Mouse (Mus musculus) CH12.LX (cell line): Measurements from ENCODE around the gene Ttc23l. TPM values are rescaled to one million over a fixed set of nuclear protein-coding genes. Genes with fewer than 3 reads are reported as not detected.

ENCODE experiments used
- DNase-seq: peaks from one replicate; pipeline ENCODE4 v3.0.0-alpha.2; 2013; ENCODE audit errors: extremely low read depth
- H3K27ac ChIP-seq: 2 replicates; pipeline ENCODE4 v1.5.1; 2012; ENCODE audit warnings: low read depth, mild to moderate bottlenecking, control low read depth, moderate library complexity; ENCODE audit not compliant: insufficient read depth
- H3K27me3 ChIP-seq: replicated peaks from 2 replicates; pipeline ENCODE3; 2012; ENCODE audit warnings: inconsistent platforms
- H3K36me3 ChIP-seq, 2 experiments: replicated peaks in 1 of 2; 2 replicates each; pipeline versions ENCODE3 to v1.6.1; 2012; ENCODE audit warnings: inconsistent platforms in 1 of 2, low read length in 1 of 2, mild to moderate bottlenecking in 1 of 2, mixed read lengths in 1 of 2, moderate library complexity in 1 of 2; ENCODE audit not compliant: control insufficient read depth in 1 of 2, insufficient read depth in 1 of 2
- H3K4me1 ChIP-seq, 2 experiments: 2 replicates each; pipeline ENCODE4 v1.6.1; 2012; ENCODE audit warnings: inconsistent platforms in 1 of 2, moderate library complexity in 1 of 2; ENCODE audit not compliant: insufficient read depth in 2 of 2, control insufficient read depth in 1 of 2
- H3K4me2 ChIP-seq: 2 replicates; pipeline ENCODE4 v1.6.1; 2012; ENCODE audit warnings: low read depth, mild to moderate bottlenecking, control low read depth; ENCODE audit not compliant: poor library complexity, insufficient read depth, severe bottlenecking
- H3K4me3 ChIP-seq, 3 experiments: fragments of 150-350 bp in 1 of 3; sonication (generic) in 1 of 3; replicated peaks in 1 of 3; 2 replicates each; pipeline versions ENCODE3 to v1.5.1; 2011 to 2012; ENCODE audit warnings: low read depth in 2 of 3, low read length in 2 of 3, mild to moderate bottlenecking in 2 of 3, moderate library complexity in 2 of 3, control low read depth in 1 of 3, improper control_type of control experiment in 1 of 3, inconsistent platforms in 1 of 3, mixed read lengths in 1 of 3; ENCODE audit not compliant: poor library complexity in 1 of 3
- H3K79me2 ChIP-seq: replicated peaks from 2 replicates; pipeline ENCODE4 v1.6.1; 2012; ENCODE audit warnings: mild to moderate bottlenecking, moderate library complexity; ENCODE audit not compliant: control insufficient read depth, poor library complexity, insufficient read depth, severe bottlenecking; ENCODE audit errors: extremely low read depth
- H3K9ac ChIP-seq: 2 replicates; pipeline ENCODE4 v1.6.1; 2012; ENCODE audit warnings: low read depth, mild to moderate bottlenecking, control low read depth, moderate library complexity; ENCODE audit not compliant: insufficient read depth
- H3K9me3 ChIP-seq: replicated peaks from 2 replicates; pipeline ENCODE3; 2012; ENCODE audit warnings: low read length, inconsistent platforms, mixed read lengths
- BHLHE40 ChIP-seq: IDR thresholded peaks from 2 replicates; pipeline ENCODE4 v1.6.1; 2011; ENCODE audit warnings: mild to moderate bottlenecking, low read depth, low read length, improper control_type of control experiment
- CHD1 ChIP-seq: IDR thresholded peaks from 2 replicates; pipeline ENCODE4 v1.6.1; 2012; ENCODE audit warnings: low read depth, low read length, improper control_type of control experiment, inconsistent platforms
- CHD2 ChIP-seq: IDR thresholded peaks from 2 replicates; pipeline ENCODE4 v1.6.1; 2011; ENCODE audit warnings: low read length, improper control_type of control experiment
- CTCF ChIP-seq, 2 experiments: IDR thresholded peaks in 1 of 2; conservative IDR thresholded peaks in 1 of 2; 2 replicates each; pipeline ENCODE4 v1.5.1; 2011 to 2012; ENCODE audit warnings: low read depth in 2 of 2, low read length in 2 of 2, improper control_type of control experiment in 1 of 2, inconsistent platforms in 1 of 2, mild to moderate bottlenecking in 1 of 2, moderate library complexity in 1 of 2
- E2F4 ChIP-seq: IDR thresholded peaks from 2 replicates; pipeline ENCODE4 v1.6.1; 2011; ENCODE audit warnings: low read depth, low read length, improper control_type of control experiment; ENCODE audit not compliant: insufficient replicate concordance
- ELF1 ChIP-seq: IDR thresholded peaks from 2 replicates; pipeline ENCODE4 v1.6.1; 2014; ENCODE audit warnings: low read depth, mild to moderate bottlenecking, inconsistent platforms, low read length, improper control_type of control experiment
- EP300 ChIP-seq: IDR thresholded peaks from 2 replicates; pipeline ENCODE4 v1.6.1; 2011; ENCODE audit warnings: low read length, improper control_type of control experiment
- ETS1 ChIP-seq: conservative IDR thresholded peaks from 2 replicates; pipeline ENCODE4 v1.6.1; 2012; ENCODE audit warnings: low read depth, mild to moderate bottlenecking, inconsistent platforms, low read length, improper control_type of control experiment, moderate library complexity
- HCFC1 ChIP-seq: IDR thresholded peaks from 2 replicates; pipeline ENCODE4 v1.6.1; 2012; ENCODE audit warnings: low read depth, mild to moderate bottlenecking, inconsistent platforms, low read length, improper control_type of control experiment
- JUN ChIP-seq: IDR thresholded peaks from 2 replicates; pipeline ENCODE4 v1.6.1; 2011; ENCODE audit warnings: low read depth, mild to moderate bottlenecking, low read length, improper control_type of control experiment, moderate library complexity; ENCODE audit not compliant: insufficient read depth
- JUND ChIP-seq: conservative IDR thresholded peaks from 2 replicates; pipeline ENCODE4 v1.6.1; 2011; ENCODE audit warnings: low read depth, low read length, improper control_type of control experiment
- KAT2A ChIP-seq: IDR thresholded peaks from 2 replicates; pipeline ENCODE4 v1.6.1; 2012; ENCODE audit warnings: low read length, improper control_type of control experiment, inconsistent platforms; ENCODE audit not compliant: insufficient replicate concordance
- MAFK ChIP-seq: IDR thresholded peaks from 2 replicates; pipeline ENCODE4 v1.6.1; 2011; ENCODE audit warnings: low read length, improper control_type of control experiment; ENCODE audit not compliant: insufficient replicate concordance
- MAX ChIP-seq: IDR thresholded peaks from 2 replicates; pipeline ENCODE4 v1.6.1; 2011; ENCODE audit warnings: low read length, improper control_type of control experiment
- MAZ ChIP-seq: IDR thresholded peaks from 2 replicates; pipeline ENCODE4 v1.6.1; 2012; ENCODE audit warnings: low read depth, mild to moderate bottlenecking, inconsistent platforms, low read length, improper control_type of control experiment, moderate library complexity
- MEF2A ChIP-seq: IDR thresholded peaks from 2 replicates; pipeline ENCODE4 v1.6.1; 2014; ENCODE audit warnings: low read depth, mild to moderate bottlenecking, inconsistent platforms, low read length, improper control_type of control experiment, borderline replicate concordance
- MYC ChIP-seq: IDR thresholded peaks from 2 replicates; pipeline ENCODE4 v1.6.1; 2011; ENCODE audit warnings: low read depth, mild to moderate bottlenecking, improper control_type of control experiment, low read length
- NELFE ChIP-seq: IDR thresholded peaks from 2 replicates; pipeline ENCODE4 v1.6.1; 2011; ENCODE audit warnings: low read depth, low read length, improper control_type of control experiment
- NRF1 ChIP-seq: IDR thresholded peaks from 2 replicates; pipeline ENCODE4 v1.6.1; 2014; ENCODE audit warnings: low read depth, mild to moderate bottlenecking, inconsistent platforms, low read length, improper control_type of control experiment, moderate library complexity
- PAX5 ChIP-seq: IDR thresholded peaks from 2 replicates; pipeline ENCODE4 v1.6.1; 2012; ENCODE audit warnings: low read length, inconsistent platforms, mixed read lengths
- POLR2A ChIP-seq: IDR thresholded peaks from 2 replicates; pipeline ENCODE4 v1.6.1; 2011; ENCODE audit warnings: low read depth, mild to moderate bottlenecking, improper control_type of control experiment, low read length
- POLR2AphosphoS2 ChIP-seq: IDR thresholded peaks from 2 replicates; pipeline ENCODE4 v1.6.1; 2011; ENCODE audit warnings: low read depth, low read length, improper control_type of control experiment
- RAD21 ChIP-seq: IDR thresholded peaks from 2 replicates; pipeline ENCODE4 v1.6.1; 2011; ENCODE audit warnings: low read depth, mild to moderate bottlenecking, low read length, improper control_type of control experiment, moderate library complexity
- RCOR1 ChIP-seq: conservative IDR thresholded peaks from 2 replicates; pipeline ENCODE4 v1.6.1; 2012; ENCODE audit warnings: low read depth, mild to moderate bottlenecking, inconsistent platforms, low read length, improper control_type of control experiment
- SIN3A ChIP-seq: IDR thresholded peaks from 2 replicates; pipeline ENCODE4 v1.6.1; 2012; ENCODE audit warnings: low read length, improper control_type of control experiment, inconsistent platforms
- SMC3 ChIP-seq: IDR thresholded peaks from 2 replicates; pipeline ENCODE4 v1.6.1; 2011; ENCODE audit warnings: low read depth, low read length, improper control_type of control experiment
- TBP ChIP-seq: conservative IDR thresholded peaks from 2 replicates; pipeline ENCODE4 v1.6.1; 2011; ENCODE audit warnings: low read depth, low read length, improper control_type of control experiment
- TCF12 ChIP-seq: IDR thresholded peaks from 2 replicates; pipeline ENCODE4 v1.6.1; 2014; ENCODE audit warnings: low read depth, mild to moderate bottlenecking, inconsistent platforms, low read length, improper control_type of control experiment
- UBTF ChIP-seq: IDR thresholded peaks from 2 replicates; pipeline ENCODE4 v1.6.1; 2012; ENCODE audit warnings: low read depth, mild to moderate bottlenecking, inconsistent platforms, low read length, improper control_type of control experiment, moderate library complexity
- USF1 ChIP-seq: IDR thresholded peaks from 2 replicates; pipeline ENCODE4 v1.6.1; 2014; ENCODE audit warnings: low read depth, mild to moderate bottlenecking, inconsistent platforms, low read length, improper control_type of control experiment
- USF2 ChIP-seq: conservative IDR thresholded peaks from 2 replicates; pipeline ENCODE4 v1.6.1; 2011; ENCODE audit warnings: low read depth, low read length, improper control_type of control experiment
- ZC3H11A ChIP-seq: IDR thresholded peaks from 2 replicates; pipeline ENCODE4 v1.6.1; 2012; ENCODE audit warnings: low read depth, mild to moderate bottlenecking, inconsistent platforms, low read length, improper control_type of control experiment
- ZKSCAN1 ChIP-seq: IDR thresholded peaks from 2 replicates; pipeline ENCODE4 v1.6.1; 2012; ENCODE audit warnings: low read depth, inconsistent platforms, low read length, improper control_type of control experiment, borderline replicate concordance
- ZMIZ1 ChIP-seq: IDR thresholded peaks from 2 replicates; pipeline ENCODE4 v1.6.1; 2012; ENCODE audit warnings: low read depth, mild to moderate bottlenecking, inconsistent platforms, low read length, improper control_type of control experiment
- dilution Hi-C: fragments of 300-500 bp; cut with MboI; formaldehyde crosslinking; loops from 2 replicates; pipeline ENCODE4 v1.14.3; 2020; ENCODE audit warnings: low sequenced_read_pairs; ENCODE audit not compliant: extremely low pct_unique_long_range_greater_than_20kb, extremely low pct_ligation_motif_present
- in situ Hi-C: fragments of 300-500 bp; cut with MboI; formaldehyde crosslinking; loops from 3 replicates; pipeline ENCODE4 v1.14.3; 2019; ENCODE audit warnings: low sequenced_read_pairs, low pct_ligation_motif_present, low pct_unique_long_range_greater_than_20kb, mixed read lengths
- polyA plus RNA-seq: library from polyadenylated mRNA; unstranded; fragments of >175 nt; gene quantifications from 2 replicates; pipeline ENCODE4 v1.2.1, GENCODE M21; 2012; ENCODE audit warnings: low read depth; ENCODE audit not compliant: insufficient read length
- total RNA-seq, 2 experiments: library from RNA; depleted of rRNA; stranded (reverse); fragments of 300-350 nt in 1 of 2; fragments of >200 nt in 1 of 2; gene quantifications; 2 replicates each; pipeline ENCODE4 v1.2.3; 2012 to 2014

Gene Ttc23l
- total RNA-seq (2012; rRNA removed) (not detected in 2 replicates), total RNA-seq (2014; rRNA removed) (0.15 TPM in 1 of 2 replicates, not detected in the other), polyA plus RNA-seq (0.16 and 0.31 TPM in 2 replicates)

DNA sequence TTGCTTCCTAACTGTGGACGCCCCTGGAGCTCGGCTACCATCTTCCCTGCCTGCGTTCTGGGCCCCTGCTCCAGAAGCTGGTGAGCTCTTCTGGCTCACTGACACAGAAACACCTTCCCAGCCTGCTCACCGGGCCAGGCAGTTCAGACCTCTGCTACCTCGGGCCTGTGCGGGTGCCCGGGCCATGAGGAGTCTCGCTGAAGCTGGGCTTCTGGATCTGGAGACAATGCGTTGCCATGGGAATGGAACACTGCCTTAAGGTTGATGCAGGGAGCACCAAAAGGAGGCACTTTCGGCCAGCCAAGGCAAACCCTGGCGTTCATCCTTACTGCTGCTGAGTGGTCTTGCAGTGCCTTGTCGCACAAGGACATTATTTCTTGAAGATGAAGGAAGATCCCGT lies at the start of gene Ttc23l:
Gene Ttc23l (minus strand): TSS at position 204 of the 400 bp plus-strand sequence.
- in situ Hi-C loops = no loop called here
- TF ChIP-seq CHD2 = no peak
- H3K27ac ChIP-seq = no peak within 1 kb of the TSS

DNA sequence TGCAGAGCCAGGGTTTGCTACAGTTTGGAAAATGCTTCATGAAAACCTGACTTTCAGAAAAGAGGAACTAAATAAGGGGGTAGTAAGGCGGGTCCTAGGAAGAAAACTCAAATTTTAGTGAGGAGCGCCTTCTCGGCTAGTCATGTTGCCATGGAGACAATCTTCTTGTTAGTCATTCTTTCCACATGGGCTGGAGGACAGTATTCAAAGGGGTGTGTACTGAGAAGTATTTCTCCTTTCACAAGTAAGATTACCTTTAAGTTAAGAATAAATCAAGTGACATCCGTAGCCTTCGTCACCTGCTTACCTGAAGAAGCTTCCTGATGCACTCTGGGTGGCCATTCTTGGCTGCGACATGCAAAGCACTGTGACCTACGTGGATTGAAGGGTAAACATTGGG lies 40.9 kb upstream of the Ttc23l start:
- Histone ChIP-seq H3K27ac (no peak overlapping the region), H3K36me3 (peaks cover 0 to 12% of the 10 kb centered on the region in 2 experiments), H3K9ac (no peak overlapping the region), H3K27me3 (no peaks in the 10 kb centered on the region), H3K9me3 (peaks cover 3% of the 10 kb centered on the region), H3K4me3 (no peak overlapping the region), H3K79me2 (no peaks in the 10 kb centered on the region), H3K4me1 (peaks cover 19 to 43% of the 10 kb centered on the region in 2 experiments), H3K4me2 (peak overlapping the region; percentile 85)
- peak; percentile 95 for DNase-seq
- dilution Hi-C loops (no loop called here), in situ Hi-C loops (no loop called here)
- TF ChIP-seq ZKSCAN1 (no peak), USF1 (no peak), RCOR1 (no peak), JUN (peak; percentile 99), UBTF (no peak), ELF1 (no peak), SIN3A (peak; percentile 49; the same call in 1 of the 2 replicates), USF2 (no peak), MAFK (no peak), HCFC1 (no peak), ZC3H11A (no peak), MYC (0 out of 2 replicates have a peak, but pooled peaks have one; percentile 32), CHD1 (no peak), EP300 (peak; percentile 87), CHD2 (no peak), SMC3 (no peak), BHLHE40 (no peak), NELFE (no peak), CTCF (conservative IDR thresholded peaks at IDR 0.05 in 1 of 2, IDR thresholded peaks at IDR 0.05 in 1 of 2; ENCODE audit: low read depth in 2 of 2, low read length in 2 of 2) (no peak), ETS1 (peak; percentile 80), TBP (no peak), MAX (no peak), TCF12 (no peak), POLR2AphosphoS2 (no peak), KAT2A (no peak), POLR2A (no peak), NRF1 (no peak), RAD21 (no peak), PAX5 (no peak), E2F4 (no peak), JUND (peak; percentile 99), MAZ (no peak), ZMIZ1 (no peak), MEF2A (peak; percentile 64)

More for the DNA sequence above, at the start of gene Ttc23l:
- Histone ChIP-seq H3K4me1 (no peaks in the 10 kb centered on the region), H3K36me3 (no peaks in the 10 kb centered on the region), H3K9me3 (no peaks in the 10 kb centered on the region), H3K4me3 (no peak within 1 kb of the TSS), H3K27me3 (no peaks in the 10 kb centered on the region), H3K79me2 (no peaks in the 10 kb centered on the region), H3K4me2 (no peak within 1 kb of the TSS), H3K9ac (no peak within 1 kb of the TSS)
- no peak for DNase-seq
- dilution Hi-C loops = no loop called here
